Mouse (Mus musculus) right cerebral cortex, postnatal 14 days (tissue): ENCODE data around the gene Kpna3.
A peak's percentile ranks its signal among the peaks of the same experiment; 100 is the strongest.
"Not testable (repeated sequence)": the region's sequence is repeated elsewhere in the genome, so short reads cannot be mapped to it uniquely, and the experiment has no call there.

Experiments
- DNase-seq: peaks from one replicate; pipeline ENCODE4 v3.0.0; 2022

The Kpna3 gene

DNA sequence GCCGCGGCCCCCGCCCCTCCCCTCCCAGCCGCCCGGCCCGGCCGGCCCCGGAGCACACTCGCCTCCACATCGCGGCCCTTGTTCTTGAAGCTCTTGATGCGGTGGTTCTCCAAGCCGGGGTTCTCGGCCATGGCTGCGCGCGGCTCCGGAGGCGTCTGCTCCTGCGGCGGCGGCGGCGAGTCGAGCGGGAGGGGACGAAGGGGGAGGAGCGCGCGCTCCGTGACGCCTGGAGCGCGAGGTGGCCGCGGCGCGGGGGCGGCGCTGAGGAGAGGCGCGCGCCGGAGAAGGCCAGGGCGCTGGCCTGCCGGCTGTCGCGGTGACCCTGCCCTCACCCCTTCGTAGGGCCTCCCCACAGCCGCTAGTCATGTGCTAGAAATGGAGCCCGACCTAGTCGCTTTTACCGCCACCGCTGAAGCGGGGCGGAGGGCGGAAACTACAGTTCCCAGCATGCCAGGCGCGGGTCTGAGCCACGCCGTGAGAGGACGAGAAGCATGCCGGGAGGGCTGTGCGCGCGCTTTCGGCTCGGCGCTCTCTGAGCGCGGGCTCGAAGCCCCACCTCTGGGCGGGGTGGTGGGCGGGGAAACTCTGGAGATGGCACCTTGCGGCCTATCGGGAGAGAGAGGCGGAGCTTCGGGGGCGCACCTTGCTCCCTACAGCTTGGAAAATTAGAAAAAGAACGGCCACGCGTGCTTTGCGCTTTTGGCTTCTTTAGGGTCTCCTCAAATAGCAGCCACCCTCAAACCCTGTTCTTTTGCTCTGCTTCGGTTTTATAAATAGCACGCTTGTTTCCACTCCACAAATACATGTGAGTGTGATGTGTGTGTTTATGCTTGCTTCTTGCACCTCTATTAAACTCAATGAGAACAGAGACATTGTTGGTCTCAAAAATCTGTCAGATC is at the start of gene Kpna3:
TSS of gene Kpna3 (minus strand) at position 214 of the 899 bp plus-strand sequence.
- peak; percentile 95 for DNase-seq

DNA sequence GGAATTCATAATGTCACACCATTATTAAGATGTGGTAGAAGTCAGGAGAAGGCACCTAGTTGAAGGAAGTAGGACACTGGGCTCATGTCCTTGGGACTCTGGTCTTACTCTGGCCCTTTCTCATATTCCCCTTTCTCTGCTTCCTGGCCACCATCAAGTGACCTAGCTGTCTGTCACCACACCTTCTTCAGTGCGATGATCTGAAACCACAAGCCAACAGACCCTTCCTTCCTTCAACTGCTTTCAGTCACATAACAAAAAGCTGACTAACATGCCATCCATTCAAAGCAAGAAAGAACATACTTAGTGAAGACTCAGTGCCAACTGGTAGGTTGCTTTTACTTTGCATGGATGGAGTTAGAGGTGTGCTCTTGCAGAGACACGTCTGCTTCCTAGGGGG is 20.7 kb upstream of the Kpna3 start:
- no peak for DNase-seq

DNA sequence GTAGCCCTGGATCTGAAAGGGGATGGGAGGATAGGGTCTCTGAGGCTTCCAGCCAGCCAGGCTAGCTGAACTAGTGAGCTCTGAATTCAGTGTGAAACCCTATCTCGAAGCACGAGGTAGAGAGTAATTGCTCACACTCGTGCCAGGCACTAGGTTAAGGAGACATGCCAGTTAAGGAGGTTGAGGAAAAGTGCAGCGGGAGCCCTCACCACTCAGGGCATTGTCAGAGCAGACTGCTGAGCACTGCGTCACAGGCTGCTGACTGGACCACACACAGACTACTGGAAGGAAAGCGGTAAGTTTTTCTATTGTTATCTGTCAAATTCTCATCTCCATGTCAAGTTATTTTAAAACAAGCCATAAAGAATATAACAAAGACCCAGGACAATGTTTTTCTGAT is 17.8 kb upstream of the Kpna3 start:
- no peak for DNase-seq

DNA sequence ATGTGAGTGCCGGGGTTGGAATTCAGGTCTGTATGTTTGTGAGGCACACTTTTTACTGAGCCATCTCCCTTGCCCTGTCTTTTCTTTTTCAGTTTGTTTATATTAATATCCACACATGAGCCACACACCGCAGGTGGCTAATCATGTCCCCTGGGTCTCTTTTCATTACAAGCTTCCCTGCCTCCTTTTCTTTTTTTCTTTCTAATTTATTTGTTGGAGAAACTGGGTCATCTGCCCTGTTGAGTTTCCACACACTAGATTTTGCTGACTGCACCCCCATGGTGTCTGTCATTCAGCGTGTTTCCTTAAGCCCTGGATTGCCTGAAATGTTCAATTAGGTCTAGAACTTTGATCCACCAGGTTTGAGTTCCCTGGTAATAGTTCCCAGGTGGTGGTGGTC is 15.9 kb upstream of the Kpna3 start:
- DNase-seq = no peak

DNA sequence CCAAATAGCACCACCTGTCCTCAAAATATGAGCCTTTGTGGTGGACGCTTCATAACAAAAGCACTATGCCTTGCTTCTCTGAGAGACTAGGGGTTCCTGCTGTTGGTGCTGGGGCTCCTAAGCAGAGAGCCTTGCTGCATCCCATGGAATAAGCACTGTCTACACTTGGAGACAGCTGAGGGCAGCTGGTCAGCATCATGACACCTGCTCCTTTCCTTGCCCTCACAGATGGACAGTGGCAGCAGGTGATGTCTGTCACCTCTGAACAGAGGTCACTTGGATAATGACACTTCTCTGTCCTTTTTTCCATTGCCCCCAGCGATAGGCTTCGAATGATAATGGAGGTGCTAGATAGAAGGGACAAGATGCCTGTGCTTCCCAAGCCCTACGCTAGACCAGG is 13.4 kb upstream of the Kpna3 start:
- no peak for DNase-seq

DNA sequence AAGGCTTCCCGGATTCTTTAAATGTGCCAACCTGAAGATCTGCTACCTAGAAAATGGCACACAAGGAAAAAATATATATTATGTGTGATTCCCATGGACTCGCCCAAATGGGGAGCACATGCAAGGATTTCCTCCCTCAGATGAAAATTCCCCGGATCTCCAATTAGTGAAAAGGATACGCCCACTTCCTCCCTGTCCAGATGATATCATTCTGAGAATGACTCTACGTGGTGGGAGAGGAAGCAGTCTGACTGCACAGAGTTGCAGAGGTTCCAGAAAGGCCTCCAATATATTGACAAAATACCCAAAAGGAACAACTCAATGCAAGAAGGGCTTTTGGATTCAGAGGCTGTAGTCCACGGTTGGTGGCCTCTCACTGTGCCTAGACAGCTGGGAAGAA is 12.8 kb upstream of the Kpna3 start:
- DNase-seq = no peak

DNA sequence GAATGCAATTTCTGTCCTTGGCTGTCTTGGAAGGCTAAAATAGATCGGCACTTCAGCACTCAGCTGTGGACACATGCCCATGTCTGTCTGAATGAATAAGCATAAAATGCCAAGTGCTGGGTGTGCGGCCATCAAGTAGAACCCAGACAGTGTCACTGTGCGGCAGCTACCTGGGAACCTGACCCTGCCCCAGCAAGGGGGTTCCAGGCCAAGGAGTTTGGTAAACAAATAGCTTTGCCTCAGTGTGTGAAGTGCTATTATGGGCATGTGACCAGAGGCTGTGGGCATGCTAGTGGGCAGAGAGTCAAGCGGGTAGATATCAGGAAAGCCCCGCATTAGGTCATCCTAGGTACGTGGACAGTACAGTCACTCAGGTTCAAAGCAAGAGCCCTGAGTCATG is 8.1 kb upstream of the Kpna3 start:
- DNase-seq = no peak

DNA sequence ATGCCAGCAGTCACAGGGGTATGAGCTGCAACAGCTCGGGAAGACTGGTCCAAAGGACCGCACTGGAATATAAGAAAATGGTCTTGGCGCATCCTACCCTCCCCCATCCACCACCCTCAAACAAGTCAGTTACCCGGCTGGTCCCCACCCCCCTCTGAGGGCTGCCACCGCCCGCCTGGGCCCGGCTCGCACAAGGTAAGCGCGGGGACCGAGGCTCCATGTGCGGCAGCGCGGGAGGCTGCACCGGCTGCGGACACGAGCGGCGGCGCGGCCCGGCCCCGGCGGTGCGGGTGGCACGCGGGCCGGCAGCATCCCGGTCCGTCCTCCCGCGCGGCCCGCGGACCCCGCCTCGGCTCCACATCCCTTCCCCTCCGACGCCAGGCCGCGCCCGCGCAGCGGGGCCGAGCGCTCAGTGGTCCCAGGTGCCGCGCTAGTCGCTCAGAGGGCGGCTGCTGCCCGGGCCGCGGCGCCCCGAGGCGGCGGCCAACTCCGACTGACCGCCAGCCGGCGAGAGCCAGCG is 473 bp downstream of the Kpna3 start:
- peak; percentile 60 for DNase-seq

DNA sequence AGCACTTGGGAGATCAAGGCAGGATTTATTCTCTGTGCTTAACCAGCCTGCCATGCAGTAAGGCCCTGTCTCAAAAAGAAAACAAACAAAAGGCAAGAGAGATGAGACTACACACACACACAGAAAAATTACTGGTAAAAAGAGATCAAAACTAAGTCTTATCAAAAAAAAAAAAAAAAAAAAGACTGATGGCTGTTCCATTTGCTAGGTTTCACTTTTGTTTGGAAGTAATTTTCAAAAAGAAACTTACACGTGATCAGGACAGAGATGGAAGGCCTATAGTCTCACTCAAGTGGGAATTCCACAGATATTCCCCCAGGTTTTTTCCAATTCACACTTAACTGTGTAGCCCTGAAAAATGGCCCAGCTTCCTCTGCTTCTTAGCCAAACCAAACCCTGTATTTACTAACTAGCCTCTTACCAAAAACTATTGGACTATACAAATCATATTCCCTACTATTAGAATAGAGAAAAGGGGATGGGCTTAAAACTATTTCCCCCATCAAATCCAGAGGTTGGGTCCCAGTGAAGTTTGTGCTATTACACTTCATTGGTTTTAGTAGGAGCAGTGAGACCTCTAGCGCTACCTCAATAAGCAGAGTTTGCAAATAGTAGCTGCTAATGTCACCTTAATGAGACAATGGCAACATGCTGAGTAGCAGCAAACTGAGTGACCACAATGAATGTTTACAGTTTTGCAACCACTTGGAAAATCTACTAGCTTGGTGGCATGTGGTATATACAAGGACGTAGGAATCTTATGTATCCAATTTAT is 1.3 kb downstream of the Kpna3 start:
- DNase-seq = no peak

DNA sequence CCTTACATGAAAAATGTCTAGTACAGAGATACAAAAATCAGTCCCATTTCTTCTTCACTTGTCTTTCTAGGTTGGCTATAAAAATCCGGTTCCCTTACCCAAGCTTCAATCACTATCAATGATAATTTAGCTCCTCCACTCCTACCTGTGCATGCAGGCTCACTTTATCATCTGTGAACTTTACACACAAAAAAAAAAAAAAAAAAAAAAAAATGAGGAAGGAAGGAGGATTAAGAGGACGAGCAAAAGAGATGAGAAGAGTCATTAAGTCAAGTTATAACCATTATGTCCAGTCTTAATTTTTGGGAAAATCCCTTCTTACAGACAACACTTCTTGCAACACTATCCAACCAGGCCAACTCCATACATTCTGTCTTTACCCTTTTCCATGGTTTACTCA is 2.8 kb downstream of the Kpna3 start:
- no peak for DNase-seq

DNA sequence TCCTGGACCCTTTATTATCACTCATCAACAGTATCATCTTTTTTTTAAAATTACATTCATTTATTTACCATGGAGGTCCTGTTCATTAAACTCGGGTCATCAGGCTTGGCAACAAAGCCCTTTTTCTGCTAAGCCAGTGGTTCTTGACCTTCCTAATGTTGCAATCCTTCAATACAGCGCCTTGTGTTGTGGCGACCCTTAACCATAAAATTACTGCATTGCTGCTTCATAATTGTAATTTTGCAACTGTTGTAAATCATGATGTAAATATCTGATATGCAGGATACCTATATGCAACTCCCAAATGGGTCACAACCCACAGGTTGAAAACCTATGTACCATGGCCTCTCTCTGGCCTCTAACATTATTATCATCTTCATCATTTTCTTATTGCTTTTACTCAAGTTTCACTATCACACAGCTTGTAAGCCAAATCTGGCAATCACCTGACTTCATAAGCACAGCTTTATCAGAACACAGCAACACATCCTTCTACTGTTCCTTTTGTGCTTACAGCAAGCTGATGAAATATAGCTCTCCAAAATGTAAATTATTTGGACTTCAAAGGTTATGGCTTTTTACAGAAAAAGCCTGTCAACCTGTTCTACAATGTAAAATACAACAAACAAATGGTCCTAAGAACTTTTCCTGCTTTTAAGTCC is 11.4 kb downstream of the Kpna3 start:
- no peak for DNase-seq

DNA sequence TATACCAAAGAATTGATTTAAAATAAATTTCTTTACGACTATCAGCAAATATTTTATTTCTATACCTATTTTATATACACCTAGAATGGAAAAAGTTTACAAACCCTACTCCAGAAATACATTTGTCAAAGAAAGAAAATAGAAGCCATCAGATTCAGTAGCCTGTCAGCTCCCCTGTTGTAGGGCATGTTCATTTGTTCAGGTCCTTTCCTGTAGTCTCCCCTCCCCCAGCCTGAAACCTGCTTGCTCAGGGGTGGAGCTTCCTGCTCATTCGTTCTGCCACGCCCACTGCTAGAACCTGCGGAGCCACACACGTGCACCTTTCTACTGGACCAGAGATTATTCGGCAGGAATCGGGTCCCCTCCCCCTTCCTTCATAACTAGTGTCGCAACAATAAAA is 12.6 kb downstream of the Kpna3 start:
- DNase-seq = not testable (repeated sequence)

DNA sequence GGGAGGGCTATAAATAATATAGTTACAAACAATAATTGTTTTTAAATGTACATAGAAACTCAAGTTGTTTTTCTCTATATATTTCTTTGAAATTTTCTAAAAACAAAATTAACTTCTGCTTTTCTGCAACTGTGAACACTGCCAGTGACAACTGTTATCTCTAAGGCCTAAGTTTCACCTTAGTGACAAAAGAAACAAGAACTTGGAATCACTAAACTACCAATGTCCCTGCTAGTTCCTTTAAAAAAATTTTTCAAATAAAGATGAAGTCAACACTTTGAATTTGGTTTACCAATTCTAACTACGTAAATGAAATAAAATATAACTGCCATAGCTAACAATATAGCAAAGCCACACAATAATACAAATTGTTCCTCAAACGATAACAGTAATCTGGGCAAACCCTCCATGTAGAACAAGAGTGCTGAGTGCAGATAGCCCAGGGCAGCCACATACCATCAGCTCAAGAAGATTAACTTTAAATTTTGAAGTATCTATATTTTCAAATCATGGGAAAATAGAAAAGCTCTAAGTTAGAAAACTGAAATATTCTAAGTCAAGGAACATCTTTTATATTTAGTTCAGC is 14.5 kb downstream of the Kpna3 start:
- DNase-seq = no peak

DNA sequence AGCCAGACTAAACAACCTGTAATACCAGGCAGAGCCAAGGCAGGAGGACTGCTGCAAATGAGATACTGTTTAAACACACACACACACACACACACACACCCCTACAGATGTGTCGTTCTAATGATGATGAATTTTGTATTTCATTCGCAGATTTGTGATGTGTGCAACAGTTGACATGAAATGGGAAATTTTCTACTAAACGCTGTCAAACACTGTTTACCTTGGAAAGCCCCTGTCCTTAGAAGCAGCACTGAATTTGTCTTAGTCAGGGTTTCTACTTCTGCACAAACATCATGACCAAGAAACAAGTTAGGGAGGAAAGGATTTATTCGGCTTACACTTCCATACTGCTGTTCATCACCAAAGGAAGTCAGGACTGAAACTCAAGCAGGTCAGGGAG is 24.0 kb downstream of the Kpna3 start:
- DNase-seq = no peak

DNA sequence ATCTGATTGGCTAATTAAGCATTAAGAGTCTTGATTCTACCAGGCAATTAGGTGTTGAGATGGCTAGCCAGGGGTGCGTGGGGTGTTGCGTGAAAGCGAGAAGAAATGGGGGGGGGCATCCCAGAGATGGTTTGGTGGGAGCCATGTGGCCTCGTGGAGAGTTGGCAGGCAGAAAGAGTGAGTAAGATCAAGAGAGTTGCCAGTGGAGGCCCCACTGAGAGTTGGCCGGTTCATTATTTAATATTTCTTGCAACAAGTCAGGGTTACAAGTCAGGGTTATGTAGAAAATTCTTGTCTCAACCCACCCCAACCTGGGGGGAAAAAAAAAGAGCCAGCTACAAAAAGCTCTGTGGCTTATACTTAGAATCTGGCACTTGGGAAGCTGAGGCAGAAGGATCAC is 24.4 kb downstream of the Kpna3 start:
- no peak for DNase-seq

DNA sequence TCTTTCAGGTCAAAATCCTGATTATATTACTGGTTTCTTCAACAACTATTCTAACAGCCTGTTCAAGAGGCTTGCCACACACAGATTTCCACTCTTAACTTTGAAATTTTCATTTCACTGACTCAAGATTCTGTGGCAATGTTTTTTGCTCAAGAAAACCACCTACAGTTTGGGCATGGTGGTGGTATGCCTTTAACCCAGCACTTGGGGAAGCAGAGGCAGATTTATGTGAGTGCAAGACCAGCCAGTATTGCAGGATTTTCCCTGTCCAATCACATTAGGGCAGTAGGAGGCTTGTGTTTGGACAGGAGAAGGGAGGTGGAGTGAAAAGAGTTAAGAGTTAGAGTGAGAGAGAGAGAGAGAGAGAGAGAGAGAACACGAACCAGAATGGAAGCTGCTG is 24.9 kb downstream of the Kpna3 start:
- no peak for DNase-seq

DNA sequence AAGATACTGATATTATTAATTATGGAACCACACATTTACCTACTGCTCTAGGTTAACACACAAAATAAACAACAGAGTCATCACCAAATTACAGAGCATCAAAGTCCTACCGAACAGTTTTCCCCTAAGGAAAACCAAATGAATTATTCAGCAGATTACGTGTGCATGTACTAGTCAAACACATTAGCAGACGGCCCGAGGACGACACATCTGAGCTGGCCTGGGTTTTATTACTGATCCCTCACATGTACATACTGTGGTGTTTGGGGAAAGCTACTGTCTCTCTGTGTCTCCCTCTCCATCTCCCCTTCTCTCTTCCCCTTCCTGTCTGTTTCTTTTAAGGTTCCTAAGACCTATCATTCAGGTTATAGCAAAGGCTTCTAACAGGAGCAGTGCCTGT is 25.5 kb downstream of the Kpna3 start:
- DNase-seq = no peak

DNA sequence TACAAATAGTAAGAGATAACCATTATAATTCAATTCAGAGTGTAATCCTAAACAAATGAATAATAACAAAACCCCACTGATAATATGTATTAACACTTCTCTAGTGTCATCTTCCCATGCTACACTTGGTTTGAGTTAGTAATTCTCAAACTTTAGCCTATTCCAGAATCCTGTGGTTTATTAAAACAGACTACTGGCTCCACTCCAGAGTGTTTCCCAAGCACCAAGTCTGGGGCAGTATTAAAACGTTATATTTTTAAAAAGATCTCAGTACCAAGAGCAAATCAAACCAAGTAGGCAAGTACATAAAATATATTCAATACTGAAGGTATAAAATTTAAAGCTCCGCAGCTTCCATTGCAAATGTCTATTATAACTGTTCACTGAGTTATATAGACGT is 26.0 kb downstream of the Kpna3 start:
- no peak for DNase-seq

DNA sequence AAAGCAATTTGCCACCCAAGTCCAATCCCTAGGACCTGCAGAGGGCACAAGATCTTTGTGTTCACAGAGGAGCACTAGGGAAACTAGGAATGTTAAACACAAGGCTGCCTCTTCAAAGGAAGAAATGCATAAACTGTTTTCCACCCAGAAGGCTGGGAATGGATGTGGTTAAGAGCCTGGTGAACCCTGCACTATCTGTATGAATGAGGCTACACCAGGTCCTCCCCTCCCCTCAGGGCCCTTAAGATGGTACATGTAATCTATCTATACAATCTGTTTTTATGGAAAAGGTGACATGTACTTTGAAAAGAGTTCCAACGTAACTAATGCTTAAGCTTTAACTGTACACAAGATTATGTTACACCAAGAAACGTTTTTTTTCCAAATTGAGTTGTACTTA is 29.7 kb downstream of the Kpna3 start:
- DNase-seq = no peak

DNA sequence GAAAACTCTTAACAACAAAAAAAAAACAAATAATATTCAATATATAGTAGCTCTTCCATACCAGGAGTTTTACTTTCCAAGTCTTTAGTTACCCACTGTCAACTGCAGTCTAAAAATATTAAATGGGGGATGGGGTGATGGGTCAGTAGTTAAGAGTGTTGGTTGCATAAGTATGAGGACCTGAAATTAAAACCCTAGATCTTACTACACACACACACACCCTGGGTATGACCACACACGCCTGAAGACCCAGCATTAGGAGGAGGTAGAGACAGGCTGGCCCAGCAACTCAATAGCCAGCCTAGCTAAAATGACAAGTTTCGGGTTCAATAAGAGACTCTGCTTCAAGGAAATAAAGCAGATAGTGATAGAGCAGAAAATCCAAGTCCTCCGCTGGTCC is 32.6 kb downstream of the Kpna3 start:
- no peak for DNase-seq

DNA sequence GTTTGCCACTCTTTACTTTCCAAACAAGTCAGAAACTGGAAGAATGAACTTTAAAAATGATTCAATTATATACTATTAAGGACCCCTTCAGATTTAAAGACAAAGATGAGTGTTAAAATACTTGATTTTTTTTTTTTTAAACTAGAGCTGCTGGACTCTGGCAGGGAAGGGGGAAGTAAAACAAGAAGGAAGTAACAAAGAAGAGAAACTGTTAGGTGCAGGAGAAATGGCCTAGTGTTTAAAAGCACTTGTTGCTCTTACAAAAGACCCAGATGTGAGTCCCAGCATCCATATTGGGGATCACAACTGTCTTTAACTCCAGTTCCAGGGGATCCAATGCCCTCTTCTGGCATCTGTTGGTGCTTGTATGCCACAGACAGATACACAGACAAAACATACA is 33.9 kb downstream of the Kpna3 start:
- no peak for DNase-seq

DNA sequence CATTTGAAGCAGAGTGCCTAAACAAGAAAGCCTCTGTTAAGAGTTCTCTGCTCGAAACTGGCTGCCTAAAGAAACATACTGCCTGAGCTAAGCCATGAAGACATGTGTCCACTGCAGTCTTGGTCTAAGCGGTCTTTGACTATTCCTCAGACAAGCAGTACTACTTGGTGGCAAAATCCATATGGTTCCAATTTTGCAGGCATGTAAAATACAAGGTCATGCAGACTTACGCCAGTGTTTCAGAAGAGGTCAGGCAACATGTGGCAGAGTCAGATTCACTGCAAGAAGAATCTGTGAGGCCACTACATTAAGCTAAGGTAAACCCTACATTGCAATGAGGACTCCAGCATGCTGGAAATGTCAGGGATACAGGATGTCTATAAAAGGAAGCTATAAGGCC is 34.7 kb downstream of the Kpna3 start:
- DNase-seq = no peak

DNA sequence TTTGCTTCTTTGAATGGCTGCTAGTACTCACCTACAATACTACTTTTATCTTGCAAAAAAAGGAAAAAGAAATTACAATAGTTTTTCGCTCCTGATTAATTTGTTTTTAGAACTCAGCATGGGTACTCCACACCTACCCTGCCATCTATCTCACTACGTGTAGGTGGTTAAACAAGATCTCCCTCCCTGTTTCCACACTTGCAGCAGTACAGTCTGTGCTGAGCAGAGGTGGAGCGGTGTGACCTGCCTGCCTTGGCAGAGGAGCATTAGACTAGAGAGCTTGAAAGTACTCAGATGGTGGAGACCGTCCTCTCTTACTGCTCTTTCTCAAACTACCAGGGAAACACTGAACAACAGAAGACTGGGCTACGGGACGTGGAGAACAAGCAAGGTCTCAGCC is 44.9 kb downstream of the Kpna3 start:
- no peak for DNase-seq
